Comparison of ENCODE assay signal across 8 mouse cellular contexts in genomic region chr5:125403481-125404465, GRCm38 (mm10). TPM values are rescaled to one million over a fixed set of nuclear protein-coding genes. Genes with fewer than 3 reads are reported as not detected.
DNase-seq lines count a peak whose midpoint lies in the region; ATAC-seq lines count a peak whose summit lies in the region.

No protein-coding gene starts in this region.

- no peaks in the 10 kb centered on the region for H3K27me3 ChIP-seq in embryonic facial prominence, embryonic 13.5 days
- no peaks in the 10 kb centered on the region for H3K27me3 ChIP-seq in lung, embryonic 16.5 days (ENCODE audit: control insufficient read depth, insufficient read depth, low read depth, low read length)

- peak overlapping the region; percentile 82 for H3K4me2 ChIP-seq in embryonic facial prominence, embryonic 13.5 days
- H3K4me2 ChIP-seq in lung, embryonic 16.5 days (ENCODE audit: low read depth, low read length): peak overlapping the region; percentile 74

- H3K9ac ChIP-seq in embryonic facial prominence, embryonic 13.5 days: peak overlapping the region; percentile 57; the same call in 1 of the 2 replicates
- peak overlapping the region; percentile 56 for H3K9ac ChIP-seq in lung, embryonic 16.5 days (ENCODE audit: low read length)

- peaks cover 13% of the 10 kb centered on the region for H3K4me1 ChIP-seq in embryonic facial prominence, embryonic 13.5 days
- H3K4me1 ChIP-seq in lung, embryonic 16.5 days (replicated peaks; ENCODE audit: control insufficient read depth, insufficient read depth, low read length): peaks cover 11% of the 10 kb centered on the region

- no peak overlapping the region for H3K27ac ChIP-seq in embryonic facial prominence, embryonic 13.5 days
- H3K27ac ChIP-seq in lung, embryonic 16.5 days (ENCODE audit: low read length): no peak overlapping the region

- peak; percentile 82 to 86 for DNase-seq in B cell, adult 2 months
- DNase-seq in adipocyte (ENCODE audit: low spot score): peak; percentile 84
- peak; percentile 76 to 82 for DNase-seq in heart, postnatal 10 days
- peak; percentile 70 to 89 for DNase-seq in layer of hippocampus, adult 18-20 months (ENCODE audit: low spot score in 2 of 2)
- DNase-seq in retina, postnatal 1 day: peak; percentile 82
- peak; percentile 80 for DNase-seq in thymus, postnatal 4 days

- ATAC-seq in embryonic facial prominence, embryonic 13.5 days (ENCODE audit: insufficient number of reproducible peaks, insufficient read depth, low FRiP score, low TSS enrichment, low read depth): no peak
- peak; percentile 30; the same call in 1 of the 2 replicates for ATAC-seq in lung, embryonic 16.5 days (ENCODE audit: low read depth)

- WGBS in embryonic facial prominence, embryonic 13.5 days: 13% methylated on average over 31 of the region's 31 CpGs
- 9% methylated on average over 31 of the region's 31 CpGs for WGBS in lung, embryonic 16.5 days

- H3K9me3 ChIP-seq in embryonic facial prominence, embryonic 13.5 days: no peaks in the 10 kb centered on the region
- H3K9me3 ChIP-seq in lung, embryonic 16.5 days (ENCODE audit: control insufficient read depth, low read length): no peaks in the 10 kb centered on the region

- H3K4me3 ChIP-seq in embryonic facial prominence, embryonic 13.5 days: peak overlapping the region; percentile 69
- peak overlapping the region; percentile 49 for H3K4me3 ChIP-seq in lung, embryonic 16.5 days (ENCODE audit: low read length)

- no peaks in the 10 kb centered on the region for H3K36me3 ChIP-seq in embryonic facial prominence, embryonic 13.5 days
- no peaks in the 10 kb centered on the region for H3K36me3 ChIP-seq in lung, embryonic 16.5 days (ENCODE audit: control insufficient read depth, insufficient read depth, low read length)

- intact Hi-C loops in heart, postnatal 10 days (cut with DNase I): no loop called here

RNA-seq across cellular contexts. Expression of gene Ubc, which starts 13.8 kb away (rescaled TPM):
- 979 and 1,012 TPM in 2 replicates for polyA plus RNA-seq in embryonic facial prominence, embryonic 13.5 days (2015; fragmentation: Nextera tagmentation; extraction: Ambion mirVana)
- 1,000 to 10,000 TPM in 1 of 2 experiments, 100 to 1,000 TPM in 1; 934 to 1,069 TPM for total RNA-seq in heart, postnatal 10 days (2021)
- 100 to 1,000 TPM; 754 to 818 TPM for total RNA-seq in layer of hippocampus, adult 18-20 months (2021)
- 1,152 and 1,205 TPM in 2 replicates for polyA plus RNA-seq in lung, embryonic 16.5 days (2015; fragmentation: Nextera tagmentation; extraction: Ambion mirVana)

RNA-seq across cellular contexts. Expression of gene Gm10382, which starts 14.7 kb away (rescaled TPM):
- polyA plus RNA-seq in embryonic facial prominence, embryonic 13.5 days (2015; fragmentation: Nextera tagmentation; extraction: Ambion mirVana): 0.29 and 0.34 TPM in 2 replicates
- not detected for total RNA-seq in heart, postnatal 10 days (2021)
- under 1 TPM in 1 of 2 experiments, not detected in 1; 0.46 TPM for total RNA-seq in layer of hippocampus, adult 18-20 months (2021)
- polyA plus RNA-seq in lung, embryonic 16.5 days (2015; fragmentation: Nextera tagmentation; extraction: Ambion mirVana): 0.29 and 0.36 TPM in 2 replicates

RNA-seq across cellular contexts. Expression of gene Dhx37, which starts 30.1 kb away (rescaled TPM):
- 13.9 and 14.7 TPM in 2 replicates for polyA plus RNA-seq in embryonic facial prominence, embryonic 13.5 days (2015; fragmentation: Nextera tagmentation; extraction: Ambion mirVana)
- 10 to 100 TPM; 13.2 to 14.7 TPM for total RNA-seq in heart, postnatal 10 days (2021)
- 10 to 100 TPM; 15.0 to 15.4 TPM for total RNA-seq in layer of hippocampus, adult 18-20 months (2021)
- polyA plus RNA-seq in lung, embryonic 16.5 days (2015; fragmentation: Nextera tagmentation; extraction: Ambion mirVana): 10.1 and 10.6 TPM in 2 replicates

RNA-seq across cellular contexts. Expression of gene Bri3bp, which starts 37.6 kb away (rescaled TPM):
- polyA plus RNA-seq in embryonic facial prominence, embryonic 13.5 days (2015; fragmentation: Nextera tagmentation; extraction: Ambion mirVana): 33.5 and 36.1 TPM in 2 replicates
- 10 to 100 TPM; 56.4 to 62.5 TPM for total RNA-seq in heart, postnatal 10 days (2021)
- total RNA-seq in layer of hippocampus, adult 18-20 months (2021): 100 to 1,000 TPM in 1 of 2 experiments, 10 to 100 TPM in 1; 92.7 to 107 TPM
- 29.1 and 31.9 TPM in 2 replicates for polyA plus RNA-seq in lung, embryonic 16.5 days (2015; fragmentation: Nextera tagmentation; extraction: Ambion mirVana)
